Mouse (Mus musculus): Measurements from ENCODE around the gene Mthfr.

DNA sequence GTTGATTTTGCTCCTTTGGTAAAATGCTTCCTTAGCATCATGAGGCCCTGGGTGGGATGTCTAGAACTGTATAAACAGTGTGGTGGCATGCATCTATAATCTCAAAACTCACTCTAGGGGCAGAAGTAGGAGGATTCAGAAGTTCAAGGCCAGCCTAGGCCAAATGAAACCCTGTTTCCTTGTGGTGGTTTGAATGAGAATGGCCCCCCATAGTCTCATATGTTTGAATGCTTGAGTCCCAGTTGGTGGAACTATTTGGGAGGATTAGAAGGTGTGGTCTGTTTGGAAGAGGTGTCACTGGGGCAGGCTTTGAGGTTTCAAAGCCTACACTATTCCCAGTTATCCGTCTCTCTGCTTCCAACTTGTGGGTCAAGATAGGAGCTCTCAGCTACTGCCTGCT, 52.3 kb downstream of the Mthfr start:
- TF ChIP-seq CTCF (IDR thresholded peaks at IDR 0.05; ENCODE audit: low read depth) (no peak), EP300 (IDR thresholded peaks at IDR 0.05; ENCODE audit: low read depth) (no peak)

Measured in liver, postnatal 0 days (tissue).